Mouse (Mus musculus) heart, embryonic 10.5 days (tissue): ENCODE results near the gene Trpm7. TPM values are rescaled to one million over a fixed set of nuclear protein-coding genes. Genes with fewer than 3 reads are reported as not detected.
A peak's percentile ranks its signal among the peaks of the same experiment; 100 is the strongest.
"Not testable (repeated sequence)": the region's sequence is repeated elsewhere in the genome, so short reads cannot be mapped to it uniquely, and the experiment has no call there.

Experiments
- DNase-seq: peaks from one replicate; pipeline ENCODE4 v3.0.0-alpha.2; 2017; ENCODE audit warnings: low spot score
- H3K27ac ChIP-seq: fragments of 300-500 bp; sonication (generic); 2 replicates; pipeline ENCODE4 v1.5.1; 2016; ENCODE audit warnings: mild to moderate bottlenecking
- H3K27me3 ChIP-seq: fragments of 300-500 bp; sonication (generic); 2 replicates; pipeline ENCODE4 v1.6.1; 2016; ENCODE audit warnings: mild to moderate bottlenecking; ENCODE audit not compliant: poor library complexity, insufficient read depth, severe bottlenecking
- H3K36me3 ChIP-seq: fragments of 300-500 bp; sonication (generic); 2 replicates; pipeline ENCODE4 v1.6.1; 2016; ENCODE audit warnings: mild to moderate bottlenecking, moderate library complexity
- H3K4me1 ChIP-seq: fragments of 300-500 bp; sonication (generic); 2 replicates; pipeline ENCODE4 v1.6.1; 2016; ENCODE audit warnings: mild to moderate bottlenecking
- H3K4me3 ChIP-seq: fragments of 300-500 bp; sonication (generic); 2 replicates; pipeline ENCODE4 v1.5.1; 2016; ENCODE audit warnings: mild to moderate bottlenecking, moderate library complexity
- H3K9me3 ChIP-seq: fragments of 300-500 bp; sonication (generic); 2 replicates; pipeline ENCODE4 v1.6.1; 2016; ENCODE audit warnings: mild to moderate bottlenecking, moderate library complexity
- WGBS: fragments of 180-500 bp; shearing (Covaris S2); methylation state at CpG from one replicate; pipeline ENCODE4 v1.1.7; 2016; 5-methylcytosine and 5-hydroxymethylcytosine counted together
- polyA plus RNA-seq: library from polyadenylated mRNA; unstranded; fragments of >200 nt; fragmentation: Nextera tagmentation; extraction: Ambion mirVana; gene quantifications from 2 replicates; pipeline ENCODE4 v1.2.1, GENCODE M21; 2016

Gene Trpm7
- 41.3 and 48.5 TPM in 2 replicates for polyA plus RNA-seq

DNA sequence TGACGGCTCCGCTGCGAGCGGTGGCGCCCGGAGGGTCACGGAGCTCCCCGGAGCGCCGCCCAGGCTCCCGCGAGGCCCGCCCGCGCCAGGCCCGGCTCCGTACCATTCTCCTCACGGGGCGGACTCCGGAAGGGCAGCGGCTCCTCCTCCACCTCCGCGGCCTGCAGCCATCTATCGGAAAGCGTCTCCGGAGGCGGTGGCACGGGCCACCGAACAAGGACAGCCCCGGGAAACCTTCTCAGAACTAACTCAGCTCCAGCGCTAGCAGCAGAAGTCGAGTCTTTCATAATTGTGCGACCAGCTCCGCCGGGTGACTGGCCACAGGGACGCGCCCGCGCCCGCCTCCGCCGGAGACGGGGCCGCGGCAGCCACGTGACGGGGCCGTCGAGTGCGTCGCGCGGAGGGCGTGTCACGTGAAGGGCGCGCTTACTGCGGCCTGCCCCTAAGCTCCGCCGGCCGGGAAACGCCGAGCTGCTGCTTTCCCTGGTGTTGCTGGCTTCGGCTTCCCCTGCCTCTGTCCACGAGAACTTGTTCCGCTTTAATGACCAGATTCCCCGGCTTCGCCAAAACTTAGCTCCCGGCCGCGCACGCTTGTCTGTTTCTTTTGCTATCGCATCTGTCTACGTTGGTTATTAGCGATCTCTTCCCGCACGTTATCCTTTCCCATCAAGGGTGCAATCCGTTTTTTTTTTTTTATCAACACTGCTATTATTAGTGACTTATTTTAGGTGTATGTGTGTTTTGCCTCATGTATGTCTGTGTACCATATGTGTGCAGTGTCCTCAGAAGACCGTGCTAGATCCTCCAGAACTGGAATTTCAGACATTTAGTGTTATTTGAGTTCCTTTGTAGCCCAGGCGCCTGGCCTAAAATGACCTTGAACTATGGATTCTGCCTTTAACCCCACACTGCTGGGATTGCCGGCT, at the start of gene Trpm7:
Gene Trpm7 (minus strand): TSS at position 360 of the 926 bp plus-strand sequence.
- DNase-seq: peak; percentile 95
- Histone ChIP-seq H3K4me1 (peaks cover 8% of the 10 kb centered on the region), H3K27ac (peak within 1 kb of the TSS; percentile 99), H3K27me3 (no peaks in the 10 kb centered on the region), H3K9me3 (no peaks in the 10 kb centered on the region), H3K36me3 (no peaks in the 10 kb centered on the region), H3K4me3 (peak within 1 kb of the TSS; percentile 98)
- under 1% methylated on average over 81 of the region's 81 CpGs for WGBS

DNA sequence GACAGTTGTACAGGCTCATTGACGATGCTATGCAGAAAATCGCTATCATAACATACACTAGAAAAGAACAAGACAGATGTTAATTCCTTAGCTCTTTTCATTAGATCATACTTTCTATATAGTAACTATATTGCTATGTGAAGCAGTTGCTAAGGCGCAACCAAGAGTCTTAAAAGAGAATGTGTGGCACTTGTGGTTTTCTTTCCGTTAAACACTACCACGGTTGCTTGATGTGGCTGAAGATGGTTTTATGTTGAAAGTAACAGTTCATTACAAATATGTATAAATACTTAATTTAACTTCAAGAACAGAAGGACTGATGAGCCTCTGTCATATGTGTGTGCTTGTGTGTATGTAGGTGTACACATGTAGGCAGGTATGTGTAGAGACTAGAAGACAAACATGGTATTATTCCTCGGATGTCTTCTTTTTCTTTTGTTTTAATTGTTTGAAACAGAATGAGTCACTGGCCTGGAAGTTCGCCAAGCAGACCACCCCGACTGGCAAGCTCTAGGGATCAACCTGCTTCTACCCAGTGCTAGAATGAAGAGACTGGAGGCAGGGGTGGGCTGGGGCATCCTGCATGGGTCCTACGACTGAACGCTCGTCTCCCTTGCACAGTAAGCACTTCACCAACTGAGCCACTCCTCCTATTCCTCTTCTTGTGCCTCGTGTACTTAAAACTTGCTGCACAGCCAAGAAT, 44.5 kb upstream of the Trpm7 start:
- Histone ChIP-seq H3K36me3 (peaks cover 58% of the 10 kb centered on the region), H3K27ac (no peak overlapping the region), H3K9me3 (no peaks in the 10 kb centered on the region), H3K4me3 (no peak overlapping the region), H3K4me1 (no peaks in the 10 kb centered on the region), H3K27me3 (no peaks in the 10 kb centered on the region)
- no peak for DNase-seq
- 82% methylated on average over 12 of the region's 12 CpGs for WGBS

- no peaks in the 10 kb centered on the region for H3K27me3 ChIP-seq
- H3K27ac ChIP-seq: no peak overlapping the region
- H3K4me3 ChIP-seq: no peak overlapping the region
- peaks cover 39% of the 10 kb centered on the region; the same call in 1 of the 2 replicates for H3K36me3 ChIP-seq
- H3K4me1 ChIP-seq: peaks cover 5% of the 10 kb centered on the region; the same call in 1 of the 2 replicates
- no peak for DNase-seq
- 75% methylated on average over 1 of the region's 1 CpGs for WGBS
- no peaks in the 10 kb centered on the region for H3K9me3 ChIP-seq
These were observed 40.2 kb upstream of the Trpm7 start for GRCm38 (mm10) chr2:126916236-126916635.

DNA sequence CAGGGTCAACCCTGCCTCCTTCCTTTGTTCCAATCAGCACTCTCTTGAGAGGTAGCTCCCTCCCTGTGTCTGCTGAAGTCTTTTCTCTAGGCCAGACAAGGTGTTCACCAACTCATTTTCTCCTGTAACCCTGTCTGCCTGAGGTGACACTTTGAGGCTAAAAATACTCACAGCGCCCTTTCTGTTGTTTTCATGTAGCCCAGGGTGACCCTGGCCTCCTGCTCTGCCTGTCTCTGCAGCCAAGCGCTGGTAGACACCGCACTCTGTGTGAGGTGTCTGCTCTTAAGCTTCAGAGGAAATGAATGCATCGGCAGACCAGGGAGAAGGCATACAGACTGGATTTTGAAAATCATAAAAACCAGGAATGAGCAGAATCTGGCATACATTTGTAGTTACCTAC, 38.1 kb upstream of the Trpm7 start:
- 31% methylated on average over 4 of the region's 4 CpGs for WGBS
- Histone ChIP-seq H3K4me3 (no peak overlapping the region), H3K27ac (peak overlapping the region; percentile 56; the same call in 1 of the 2 replicates), H3K27me3 (no peaks in the 10 kb centered on the region), H3K36me3 (peaks cover 28% of the 10 kb centered on the region; the same call in 1 of the 2 replicates), H3K9me3 (no peaks in the 10 kb centered on the region), H3K4me1 (peaks cover 5% of the 10 kb centered on the region; the same call in 1 of the 2 replicates)
- no peak for DNase-seq

DNA sequence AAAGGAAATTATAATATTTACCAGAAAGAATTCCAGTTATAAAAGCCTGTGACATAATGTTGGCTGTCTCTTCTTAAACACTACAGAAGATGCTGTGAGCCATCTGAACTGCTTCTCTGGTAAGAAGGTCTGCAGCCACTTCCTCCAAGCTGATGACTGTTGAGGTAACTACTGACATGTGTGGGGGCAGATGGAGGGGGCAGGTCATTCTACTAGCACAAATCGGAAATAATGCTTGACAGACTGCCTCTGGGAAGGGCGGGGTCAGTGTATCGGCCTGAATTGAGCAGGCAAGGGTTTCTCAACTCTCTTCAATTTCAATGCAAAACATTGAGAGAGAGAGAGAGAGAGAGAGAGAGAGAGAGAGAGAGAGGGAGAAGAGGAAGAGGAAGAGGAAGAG, 28.1 kb upstream of the Trpm7 start:
- Histone ChIP-seq H3K27ac (no peak overlapping the region), H3K27me3 (no peaks in the 10 kb centered on the region), H3K4me1 (no peaks in the 10 kb centered on the region), H3K36me3 (peaks cover 39% of the 10 kb centered on the region), H3K9me3 (no peaks in the 10 kb centered on the region), H3K4me3 (no peak overlapping the region)
- no peak for DNase-seq
- 75% methylated on average over 3 of the region's 3 CpGs for WGBS

DNA sequence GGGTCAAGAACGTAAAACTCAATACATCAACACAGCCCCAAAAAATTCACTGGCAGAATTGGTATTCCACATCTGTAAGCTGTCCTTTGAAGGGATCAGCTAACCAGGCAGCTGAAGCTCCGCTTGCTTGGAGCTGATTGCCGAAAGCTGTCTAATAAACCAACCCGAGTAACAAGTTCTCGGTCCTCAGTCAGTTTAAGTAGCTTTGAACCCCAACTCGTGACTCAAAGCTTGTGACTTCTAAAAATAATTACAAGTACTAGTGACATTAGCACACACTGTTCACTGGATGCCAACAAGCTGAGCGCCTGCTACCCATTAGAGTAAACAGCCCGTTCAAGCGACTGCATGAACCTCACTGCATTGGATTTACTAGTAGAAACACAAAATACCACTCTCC, 21.5 kb upstream of the Trpm7 start:
- Histone ChIP-seq H3K36me3 (peaks cover 30% of the 10 kb centered on the region), H3K27ac (peak overlapping the region; percentile 47; the same call in 1 of the 2 replicates), H3K9me3 (no peaks in the 10 kb centered on the region), H3K27me3 (no peaks in the 10 kb centered on the region), H3K4me1 (peaks cover 9% of the 10 kb centered on the region; the same call in 1 of the 2 replicates), H3K4me3 (no peak overlapping the region)
- no peak for DNase-seq
- 71% methylated on average over 9 of the region's 9 CpGs for WGBS

GRCm38 (mm10) chr2:126896941-126897340, 20.9 kb upstream of the Trpm7 start:
- peaks cover 9% of the 10 kb centered on the region; the same call in 1 of the 2 replicates for H3K4me1 ChIP-seq
- peak overlapping the region; percentile 47; the same call in 1 of the 2 replicates for H3K27ac ChIP-seq
- H3K27me3 ChIP-seq: no peaks in the 10 kb centered on the region
- peaks cover 24% of the 10 kb centered on the region for H3K36me3 ChIP-seq
- H3K4me3 ChIP-seq: no peak overlapping the region
- no peak for DNase-seq
- WGBS: 84% methylated on average over 6 of the region's 6 CpGs
- no peaks in the 10 kb centered on the region for H3K9me3 ChIP-seq

DNA sequence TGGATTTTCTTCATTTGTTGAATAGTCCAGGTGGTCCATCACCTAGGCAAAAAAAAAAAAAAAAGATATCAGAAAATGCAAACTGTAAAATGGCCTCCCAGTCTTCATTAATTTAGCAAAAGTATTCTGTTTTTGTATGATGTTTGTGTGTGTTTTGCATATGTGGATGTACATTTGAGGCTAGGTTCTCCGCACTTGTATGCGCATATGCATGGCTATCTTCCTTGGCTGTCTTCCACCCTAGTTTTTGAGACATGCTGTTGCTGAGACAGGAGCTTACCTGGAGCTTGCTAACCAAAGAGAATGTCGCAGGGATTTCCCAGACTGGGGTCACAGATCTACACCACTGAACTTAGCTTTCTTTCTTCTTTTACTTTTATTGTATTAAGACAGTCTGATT, 18.2 kb upstream of the Trpm7 start:
- no peaks in the 10 kb centered on the region for H3K27me3 ChIP-seq
- peaks cover 10% of the 10 kb centered on the region; the same call in 1 of the 2 replicates for H3K36me3 ChIP-seq
- no peaks in the 10 kb centered on the region for H3K9me3 ChIP-seq
- H3K4me3 ChIP-seq: no peak overlapping the region
- 92% methylated on average over 3 of the region's 3 CpGs for WGBS
- no peak for DNase-seq
- no peak overlapping the region for H3K27ac ChIP-seq
- H3K4me1 ChIP-seq: peaks cover 9% of the 10 kb centered on the region; the same call in 1 of the 2 replicates

DNA sequence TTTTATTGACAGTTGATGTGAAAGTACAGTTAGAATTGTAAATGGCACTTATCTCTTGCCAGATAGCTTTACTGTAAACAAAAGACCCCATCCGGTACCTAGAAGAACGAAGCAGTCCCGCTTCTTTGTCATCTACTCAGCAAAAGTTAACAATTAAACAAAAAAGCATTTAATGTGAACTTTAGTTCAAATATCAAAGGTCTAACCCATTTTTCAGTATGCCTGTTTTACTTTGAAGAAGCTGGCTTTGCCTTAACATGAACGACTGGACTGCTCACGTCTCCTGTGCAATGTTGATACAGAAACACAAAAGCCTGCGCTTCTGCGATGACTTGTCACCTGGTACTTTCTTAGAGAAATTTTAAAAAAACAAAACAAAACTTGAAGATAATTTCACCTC, 16.3 kb upstream of the Trpm7 start:
- no peak for DNase-seq
- no peaks in the 10 kb centered on the region for H3K9me3 ChIP-seq
- H3K36me3 ChIP-seq: peaks cover 7% of the 10 kb centered on the region; the same call in 1 of the 2 replicates
- 71% methylated on average over 7 of the region's 7 CpGs for WGBS
- H3K27me3 ChIP-seq: no peaks in the 10 kb centered on the region
- no peak overlapping the region for H3K4me3 ChIP-seq
- H3K4me1 ChIP-seq: peaks cover 7% of the 10 kb centered on the region; the same call in 1 of the 2 replicates
- no peak overlapping the region for H3K27ac ChIP-seq

DNA sequence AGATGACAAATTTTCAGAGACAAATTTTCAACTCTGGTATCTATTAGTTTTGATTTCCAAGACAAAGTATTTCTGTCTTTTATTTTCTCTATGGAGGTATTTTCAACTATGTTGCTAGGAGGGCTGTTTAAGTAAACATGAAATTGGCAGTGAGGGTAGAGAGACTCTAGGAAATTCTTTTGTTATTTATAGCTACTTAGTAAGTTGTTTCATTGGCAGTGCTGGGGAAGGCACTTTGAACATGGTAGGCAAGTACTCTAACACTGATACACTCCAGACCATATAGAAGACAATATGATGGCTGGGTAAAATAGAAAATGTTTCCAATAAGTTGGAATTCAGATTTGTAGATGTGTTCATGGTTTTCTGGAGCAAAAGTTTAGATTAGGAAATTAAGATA, 15.7 kb upstream of the Trpm7 start:
- H3K4me1 ChIP-seq: peaks cover 6% of the 10 kb centered on the region; the same call in 1 of the 2 replicates
- peaks cover 7% of the 10 kb centered on the region; the same call in 1 of the 2 replicates for H3K36me3 ChIP-seq
- no peak overlapping the region for H3K27ac ChIP-seq
- no peak for DNase-seq
- H3K4me3 ChIP-seq: no peak overlapping the region
- H3K9me3 ChIP-seq: no peaks in the 10 kb centered on the region
- no peaks in the 10 kb centered on the region for H3K27me3 ChIP-seq

DNA sequence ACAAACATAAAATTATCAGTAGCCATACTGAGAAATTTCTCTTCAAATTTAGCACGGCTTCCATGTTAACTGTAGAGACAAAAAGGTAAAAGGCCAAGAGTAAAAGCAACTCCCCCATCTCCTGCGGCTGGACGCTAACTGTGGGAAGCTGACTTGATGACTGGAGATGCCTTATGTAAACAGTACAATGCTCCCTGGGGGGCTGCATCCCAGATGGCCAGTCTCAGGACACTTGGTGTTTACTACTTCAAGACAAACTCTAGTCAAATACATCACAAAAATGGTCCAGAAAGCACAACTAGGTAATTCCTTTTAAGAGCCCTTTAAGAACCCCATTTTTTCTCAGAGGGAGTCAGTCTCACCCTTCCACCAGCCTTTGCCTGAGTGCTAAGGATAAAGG, 11.1 kb upstream of the Trpm7 start:
- no peaks in the 10 kb centered on the region for H3K27me3 ChIP-seq
- no peak overlapping the region for H3K4me3 ChIP-seq
- 31% methylated on average over 3 of the region's 3 CpGs for WGBS
- no peaks in the 10 kb centered on the region for H3K9me3 ChIP-seq
- H3K4me1 ChIP-seq: peaks cover 19% of the 10 kb centered on the region; the same call in 1 of the 2 replicates
- no peak overlapping the region for H3K27ac ChIP-seq
- no peak for DNase-seq
- H3K36me3 ChIP-seq: no peaks in the 10 kb centered on the region

GRCm38 (mm10) chr2:126885871-126886270, 9.8 kb upstream of the Trpm7 start:
- Histone ChIP-seq H3K27me3 (no peaks in the 10 kb centered on the region), H3K27ac (peak overlapping the region; percentile 36), H3K4me1 (peaks cover 19% of the 10 kb centered on the region; the same call in 1 of the 2 replicates), H3K9me3 (no peaks in the 10 kb centered on the region), H3K4me3 (no peak overlapping the region), H3K36me3 (no peaks in the 10 kb centered on the region)
- no peak for DNase-seq
- WGBS: 23% methylated on average over 2 of the region's 2 CpGs

- H3K4me3 ChIP-seq, DNase-seq, H3K36me3 ChIP-seq, H3K9me3 ChIP-seq, H3K27ac ChIP-seq, H3K27me3 ChIP-seq: not testable (repeated sequence)
- H3K4me1 ChIP-seq: peaks cover 23% of the 10 kb centered on the region; the same call in 1 of the 2 replicates
- WGBS: 27% methylated on average over 2 of the region's 2 CpGs
These were observed 6.7 kb upstream of the Trpm7 start for GRCm38 (mm10) chr2:126882711-126883110.
